Mouse (Mus musculus) limb, embryonic 15.5 days (tissue): ENCODE measurements around the gene Kidins220. TPM values are rescaled to one million over a fixed set of nuclear protein-coding genes. Genes with fewer than 3 reads are reported as not detected.

Source experiments
- ATAC-seq: fragments of 200-750 bp; cut with Nextera tagmentation; 2 replicates; pipeline ENCODE4 v1.8.0; 2017; ENCODE audit warnings: low read depth, moderate TSS enrichment; ENCODE audit not compliant: insufficient number of reproducible peaks, low FRiP score, low TSS enrichment
- H3K27ac ChIP-seq: fragments of 300-500 bp; sonication (generic); 2 replicates; pipeline ENCODE4 v1.5.1; 2015; ENCODE audit warnings: moderate library complexity, mild to moderate bottlenecking, inconsistent platforms
- H3K27me3 ChIP-seq: fragments of 300-500 bp; sonication (generic); 2 replicates; pipeline ENCODE4 v1.6.1; 2015; ENCODE audit warnings: inconsistent platforms
- H3K36me3 ChIP-seq: fragments of 300-500 bp; sonication (generic); 2 replicates; pipeline ENCODE4 v1.6.1; 2015; ENCODE audit warnings: inconsistent platforms
- H3K4me1 ChIP-seq: fragments of 300-500 bp; sonication (generic); 2 replicates; pipeline ENCODE4 v1.6.1; 2015; ENCODE audit warnings: inconsistent platforms
- H3K4me2 ChIP-seq: fragments of 300-500 bp; sonication (generic); 2 replicates; pipeline ENCODE4 v1.6.1; 2015; ENCODE audit warnings: mild to moderate bottlenecking, inconsistent platforms
- H3K4me3 ChIP-seq: fragments of 300-500 bp; sonication (generic); 2 replicates; pipeline ENCODE4 v1.5.1; 2015; ENCODE audit warnings: mild to moderate bottlenecking, inconsistent platforms
- H3K9ac ChIP-seq: fragments of 300-500 bp; sonication (generic); 2 replicates; pipeline ENCODE4 v1.6.1; 2015; ENCODE audit warnings: inconsistent platforms
- H3K9me3 ChIP-seq: fragments of 300-500 bp; sonication (generic); 2 replicates; pipeline ENCODE4 v1.6.1; 2016; ENCODE audit warnings: inconsistent platforms
- WGBS: fragments of 180-500 bp; shearing (Covaris S2); methylation state at CpG from one replicate; pipeline ENCODE4 v1.1.7; 2015; 5-methylcytosine and 5-hydroxymethylcytosine counted together
- polyA plus RNA-seq: library from polyadenylated mRNA; unstranded; fragments of >200 nt; fragmentation: Nextera tagmentation; extraction: Ambion mirVana; gene quantifications from 2 replicates; pipeline ENCODE4 v1.2.1, GENCODE M21; 2015

Kidins220 gene
- polyA plus RNA-seq = 24.4 and 26.0 TPM in 2 replicates

DNA sequence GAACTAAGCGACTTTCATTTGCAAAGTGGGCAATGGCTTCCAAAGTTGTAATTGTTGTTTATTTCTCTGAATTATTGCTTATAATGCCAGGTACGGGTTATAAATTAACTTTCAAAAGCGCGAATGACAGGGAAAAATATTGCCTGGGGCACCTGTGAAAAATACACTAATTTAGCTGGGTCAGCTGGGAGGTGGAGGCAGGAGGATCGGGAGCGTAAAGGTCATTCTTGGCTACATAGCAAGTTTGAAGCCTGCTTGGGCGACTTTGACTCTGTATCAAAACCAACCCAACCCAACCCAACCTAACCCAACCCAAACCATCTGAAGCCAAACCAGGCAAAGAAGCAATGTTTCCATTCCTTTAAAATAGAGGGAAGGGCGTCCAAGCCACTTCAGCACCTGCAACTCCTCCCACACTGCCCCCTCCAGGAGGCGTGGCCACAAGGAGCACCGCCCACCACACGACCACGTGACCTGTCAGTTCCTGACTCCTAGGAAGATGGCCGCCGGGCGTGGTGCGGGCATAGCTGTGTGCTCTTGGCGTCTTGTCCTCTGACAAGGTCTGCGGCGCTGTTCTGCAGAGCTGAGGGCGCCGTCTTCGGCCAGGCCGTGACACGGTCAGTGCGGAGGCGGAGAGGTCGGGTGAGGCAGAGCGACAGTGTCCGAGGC lies at the start of gene Kidins220:
Kidins220 (plus strand) TSS at position 480 of the 669 bp plus-strand sequence.
- Histone ChIP-seq H3K27ac (peak within 1 kb of the TSS; percentile 91), H3K27me3 (no peaks in the 10 kb centered on the region), H3K4me3 (peak within 1 kb of the TSS; percentile 91), H3K4me1 (peaks cover 7% of the 10 kb centered on the region), H3K9me3 (no peaks in the 10 kb centered on the region), H3K9ac (peak within 1 kb of the TSS; percentile 61), H3K4me2 (peak within 1 kb of the TSS; percentile 59), H3K36me3 (no peaks in the 10 kb centered on the region)
- WGBS = 13% methylated on average over 29 of the region's 29 CpGs
- peak; percentile 87 for ATAC-seq

DNA sequence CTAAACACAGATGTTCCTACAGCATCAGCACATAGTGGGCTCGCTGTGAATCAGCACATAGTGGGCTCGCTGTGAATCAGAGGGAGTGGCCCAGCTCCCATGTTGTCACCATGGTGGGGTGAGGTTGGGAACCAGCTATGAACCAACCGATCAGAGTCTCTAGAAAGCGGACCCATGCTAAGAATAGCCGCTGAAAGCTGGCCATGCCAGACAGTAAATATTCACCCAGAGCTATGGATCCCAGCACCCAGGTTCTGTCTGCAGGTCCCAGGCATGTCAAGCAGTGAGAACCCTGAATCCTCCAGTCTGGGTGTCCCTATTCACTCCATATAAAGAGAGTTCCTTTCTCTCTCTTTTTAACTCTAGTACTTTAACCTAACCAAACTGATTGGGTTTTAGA lies 49.4 kb upstream of the Kidins220 start:
- no peaks in the 10 kb centered on the region for H3K27me3 ChIP-seq
- H3K9me3 ChIP-seq = no peaks in the 10 kb centered on the region
- ATAC-seq = no peak
- 85% methylated on average over 5 of the region's 5 CpGs for WGBS
- no peaks in the 10 kb centered on the region for H3K36me3 ChIP-seq
- no peak overlapping the region for H3K4me2 ChIP-seq
- peaks cover 19% of the 10 kb centered on the region for H3K4me1 ChIP-seq
- no peak overlapping the region for H3K27ac ChIP-seq
- no peak overlapping the region for H3K4me3 ChIP-seq
- H3K9ac ChIP-seq = no peak overlapping the region

DNA sequence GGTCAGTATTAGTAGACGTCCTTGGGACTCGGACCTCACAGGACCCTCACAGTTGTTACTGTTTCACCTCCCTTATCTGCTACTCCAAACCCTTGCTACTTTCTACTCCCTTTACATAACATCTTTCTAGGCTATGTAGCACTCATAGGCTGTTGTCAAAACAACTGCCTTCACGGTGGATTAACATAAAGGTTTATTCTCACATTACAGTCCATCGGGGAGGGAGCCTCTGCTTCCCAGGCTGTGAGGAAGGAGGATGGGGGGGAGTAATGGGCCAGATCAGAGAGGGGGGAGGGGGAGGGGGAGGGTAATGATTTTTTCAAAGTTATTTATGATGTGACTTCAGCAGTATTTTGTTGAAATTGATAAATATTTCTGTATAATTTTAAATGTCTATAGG lies 49.0 kb upstream of the Kidins220 start:
- H3K9ac ChIP-seq = no peak overlapping the region
- H3K36me3 ChIP-seq = no peaks in the 10 kb centered on the region
- H3K4me1 ChIP-seq = peaks cover 19% of the 10 kb centered on the region
- H3K27me3 ChIP-seq = no peaks in the 10 kb centered on the region
- no peaks in the 10 kb centered on the region for H3K9me3 ChIP-seq
- no peak overlapping the region for H3K27ac ChIP-seq
- H3K4me2 ChIP-seq = no peak overlapping the region
- H3K4me3 ChIP-seq = no peak overlapping the region
- 53% methylated on average over 4 of the region's 4 CpGs for WGBS
- no peak for ATAC-seq

DNA sequence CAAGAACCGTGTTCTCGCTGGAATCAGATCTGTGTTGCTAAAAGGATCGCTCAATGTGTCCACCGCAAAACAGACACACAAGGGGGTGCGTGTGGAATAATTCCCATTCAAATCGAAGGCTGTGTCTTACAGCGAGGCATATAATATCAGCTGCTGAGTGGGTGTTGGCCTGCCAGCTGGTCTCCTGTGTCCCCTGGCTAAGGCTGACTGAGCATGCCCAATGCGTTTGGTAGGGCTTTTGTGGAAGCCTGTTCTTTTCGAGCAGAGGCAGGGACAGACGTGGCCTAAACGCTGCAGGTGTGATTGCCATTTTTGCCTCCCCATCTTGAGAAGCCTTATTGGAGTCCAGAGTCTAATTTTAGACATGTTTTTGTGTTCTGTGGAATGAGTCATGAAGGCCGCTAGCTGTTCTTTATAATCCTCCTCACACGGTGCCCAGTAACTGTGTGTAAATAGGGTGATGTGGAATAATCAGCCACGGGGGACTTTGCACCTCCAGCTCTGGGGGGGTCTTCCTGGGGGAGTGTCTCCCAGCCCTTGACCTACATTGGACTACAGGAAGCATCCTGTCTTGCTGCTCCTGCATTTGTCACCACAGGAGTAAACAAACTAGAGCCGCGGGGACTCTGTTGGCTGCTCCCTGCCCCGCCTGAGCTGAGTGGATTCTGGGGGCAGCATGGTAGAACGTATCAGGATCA lies 46.5 kb upstream of the Kidins220 start:
- H3K4me2 ChIP-seq = no peak overlapping the region
- H3K9ac ChIP-seq = no peak overlapping the region
- no peaks in the 10 kb centered on the region for H3K27me3 ChIP-seq
- H3K4me1 ChIP-seq = peaks cover 19% of the 10 kb centered on the region
- H3K9me3 ChIP-seq = no peaks in the 10 kb centered on the region
- no peak overlapping the region for H3K4me3 ChIP-seq
- no peak; the same call in 1 of the 2 replicates for ATAC-seq
- no peak overlapping the region for H3K27ac ChIP-seq
- H3K36me3 ChIP-seq = peaks cover 4% of the 10 kb centered on the region; the same call in 1 of the 2 replicates
- WGBS = 59% methylated on average over 18 of the region's 18 CpGs

DNA sequence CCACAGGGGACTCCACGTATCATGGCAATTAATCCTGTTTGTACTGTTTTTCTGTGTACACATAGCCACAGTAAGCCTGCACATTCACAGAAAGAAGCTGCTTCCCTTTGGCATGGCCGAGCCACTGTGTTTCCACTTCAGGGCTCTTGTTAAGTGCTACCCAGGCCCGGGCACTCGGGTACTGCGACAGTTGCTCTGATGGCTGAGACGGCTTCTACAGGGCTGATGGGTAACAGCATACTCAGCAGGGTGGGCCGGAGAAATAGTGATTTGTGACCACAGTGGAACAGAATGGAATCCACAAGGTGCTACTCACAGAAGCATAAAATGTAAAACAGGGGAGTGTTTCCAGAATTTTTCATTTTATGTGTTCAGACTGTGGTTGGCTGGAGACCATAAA lies 45.7 kb upstream of the Kidins220 start:
- H3K36me3 ChIP-seq = peaks cover 4% of the 10 kb centered on the region; the same call in 1 of the 2 replicates
- no peak overlapping the region for H3K9ac ChIP-seq
- peaks cover 21% of the 10 kb centered on the region for H3K4me1 ChIP-seq
- 64% methylated on average over 7 of the region's 7 CpGs for WGBS
- H3K27ac ChIP-seq = no peak overlapping the region
- H3K9me3 ChIP-seq = no peaks in the 10 kb centered on the region
- ATAC-seq = no peak
- H3K4me3 ChIP-seq = no peak overlapping the region
- H3K4me2 ChIP-seq = no peak overlapping the region
- H3K27me3 ChIP-seq = no peaks in the 10 kb centered on the region

DNA sequence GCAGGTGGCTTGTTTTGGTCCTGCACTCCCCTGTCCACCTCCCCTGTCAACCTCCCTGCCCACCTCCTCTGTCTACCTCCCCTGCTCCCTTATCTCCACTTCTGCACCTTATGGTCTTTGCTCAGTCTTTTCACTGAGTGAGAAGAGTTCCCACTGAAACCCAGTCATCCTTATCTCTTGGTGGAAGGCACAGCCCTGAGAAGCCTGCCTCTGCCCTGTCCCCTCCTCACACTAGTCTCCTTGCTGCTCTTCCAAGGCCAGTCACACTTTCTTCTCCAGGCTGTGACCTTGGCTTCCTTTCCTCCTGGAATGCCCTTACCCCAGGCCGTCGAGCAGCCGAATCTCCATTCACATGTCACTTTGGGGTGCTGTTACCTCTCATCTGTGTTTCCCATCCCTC lies 44.0 kb upstream of the Kidins220 start:
- Histone ChIP-seq H3K27ac (no peak overlapping the region), H3K4me1 (peaks cover 22% of the 10 kb centered on the region), H3K36me3 (peaks cover 10% of the 10 kb centered on the region; the same call in 1 of the 2 replicates), H3K4me2 (no peak overlapping the region), H3K9ac (no peak overlapping the region), H3K4me3 (no peak overlapping the region), H3K9me3 (no peaks in the 10 kb centered on the region), H3K27me3 (no peaks in the 10 kb centered on the region)
- 78% methylated on average over 3 of the region's 3 CpGs for WGBS
- ATAC-seq = no peak

DNA sequence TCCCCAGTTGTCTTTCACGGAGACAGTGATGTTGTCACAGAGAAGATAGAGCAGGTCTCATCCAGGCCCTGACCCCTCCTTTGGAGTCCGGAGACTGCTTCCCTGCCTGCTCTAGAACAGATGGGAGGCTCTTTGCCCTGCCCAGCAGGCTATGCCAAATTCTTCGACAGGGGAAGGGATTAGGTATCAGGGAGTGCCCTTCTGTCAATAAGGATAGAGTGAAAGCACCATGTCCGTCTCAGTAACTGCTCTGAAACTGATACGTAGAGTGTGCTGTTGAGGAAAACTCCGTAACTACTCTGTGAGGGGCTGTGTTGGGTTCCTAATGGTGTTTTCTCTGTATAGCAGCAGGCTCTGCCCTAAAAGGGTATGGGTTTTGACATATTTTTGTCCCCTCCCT lies 42.6 kb upstream of the Kidins220 start:
- WGBS = 71% methylated on average over 6 of the region's 6 CpGs
- peaks cover 22% of the 10 kb centered on the region for H3K4me1 ChIP-seq
- no peak overlapping the region for H3K27ac ChIP-seq
- H3K4me3 ChIP-seq = no peak overlapping the region
- no peak overlapping the region for H3K9ac ChIP-seq
- H3K9me3 ChIP-seq = no peaks in the 10 kb centered on the region
- H3K27me3 ChIP-seq = no peaks in the 10 kb centered on the region
- ATAC-seq = no peak
- peaks cover 12% of the 10 kb centered on the region; the same call in 1 of the 2 replicates for H3K36me3 ChIP-seq
- H3K4me2 ChIP-seq = no peak overlapping the region

DNA sequence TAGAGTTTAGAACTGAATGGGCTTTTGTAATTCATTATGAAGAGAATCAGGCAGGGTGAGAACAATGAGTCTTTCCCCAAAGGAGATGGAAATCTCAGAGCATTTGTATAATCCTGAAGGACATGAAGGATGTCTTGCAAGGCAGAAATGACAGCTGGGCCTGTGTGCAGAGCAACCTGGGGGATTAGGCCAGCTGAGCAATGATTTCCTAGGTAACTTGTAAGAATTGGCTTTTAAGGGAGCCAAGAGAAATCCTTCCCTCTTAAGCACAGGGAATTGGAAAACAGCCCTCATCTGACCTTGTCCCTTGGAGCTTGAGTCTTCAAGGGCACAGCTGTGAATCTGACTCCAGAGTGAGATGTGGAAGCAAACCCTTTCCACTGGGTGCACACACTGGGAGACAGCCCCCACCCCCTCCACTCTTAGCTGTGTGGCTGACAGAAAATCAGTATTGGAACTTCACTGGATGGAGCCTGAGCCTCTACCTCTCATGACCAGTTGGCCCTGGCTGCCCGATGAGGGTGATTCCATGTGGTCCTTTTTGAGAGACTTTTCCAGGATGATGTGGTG lies 41.4 kb upstream of the Kidins220 start:
- Histone ChIP-seq H3K27ac (no peak overlapping the region), H3K9me3 (no peaks in the 10 kb centered on the region), H3K36me3 (peaks cover 12% of the 10 kb centered on the region; the same call in 1 of the 2 replicates), H3K27me3 (no peaks in the 10 kb centered on the region), H3K9ac (no peak overlapping the region), H3K4me2 (no peak overlapping the region), H3K4me3 (no peak overlapping the region), H3K4me1 (peaks cover 13% of the 10 kb centered on the region)
- no peak for ATAC-seq
- WGBS = 89% methylated on average over 1 of the region's 1 CpGs

DNA sequence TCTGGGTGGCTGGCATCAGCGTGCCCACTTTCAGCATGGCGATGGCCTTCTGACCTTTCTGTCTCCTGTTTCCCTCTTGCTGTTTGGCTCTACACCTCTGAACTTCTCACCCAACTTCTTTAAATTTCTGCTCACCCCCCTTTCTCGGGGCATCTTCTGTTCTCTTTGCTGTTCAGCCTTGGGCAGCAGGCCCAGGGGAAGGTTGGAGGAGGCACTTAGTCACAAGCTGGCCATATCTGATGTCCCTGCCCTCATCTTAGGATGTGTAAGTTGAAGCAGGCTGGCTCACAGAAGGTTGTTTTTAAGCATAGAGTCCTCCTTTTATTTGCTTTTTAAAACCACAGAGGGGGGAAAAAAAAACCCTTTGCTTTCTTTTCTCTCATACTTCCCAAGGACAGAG lies 40.7 kb upstream of the Kidins220 start:
- no peaks in the 10 kb centered on the region for H3K9me3 ChIP-seq
- no peak overlapping the region for H3K4me2 ChIP-seq
- no peaks in the 10 kb centered on the region for H3K27me3 ChIP-seq
- no peak overlapping the region for H3K27ac ChIP-seq
- H3K36me3 ChIP-seq = peaks cover 12% of the 10 kb centered on the region; the same call in 1 of the 2 replicates
- ATAC-seq = no peak
- H3K9ac ChIP-seq = no peak overlapping the region
- peaks cover 6% of the 10 kb centered on the region for H3K4me1 ChIP-seq
- WGBS = 88% methylated on average over 3 of the region's 3 CpGs
- no peak overlapping the region for H3K4me3 ChIP-seq

DNA sequence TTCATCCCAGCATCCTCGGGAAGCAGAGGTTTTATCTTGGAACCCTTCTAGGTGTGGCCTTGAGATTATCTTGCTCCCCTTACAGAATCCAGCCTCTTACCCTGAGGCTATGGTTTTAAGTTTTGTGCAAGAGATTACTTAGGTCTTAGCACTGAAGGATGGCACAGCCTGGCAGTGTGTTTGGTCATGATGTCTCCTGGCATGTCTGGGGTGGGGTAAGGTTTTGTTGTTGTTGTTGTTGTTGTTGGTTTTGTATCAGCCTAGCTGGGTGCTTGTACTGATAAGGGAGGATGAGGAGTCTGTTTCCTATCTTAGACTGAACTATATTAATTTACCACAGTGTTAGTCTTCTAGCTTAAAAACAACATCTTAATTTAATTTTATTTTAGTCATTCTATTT lies 38.4 kb upstream of the Kidins220 start:
- Histone ChIP-seq H3K4me2 (no peak overlapping the region), H3K36me3 (peaks cover 30% of the 10 kb centered on the region), H3K9me3 (no peaks in the 10 kb centered on the region), H3K4me3 (no peak overlapping the region), H3K4me1 (peaks cover 3% of the 10 kb centered on the region; the same call in 1 of the 2 replicates), H3K27ac (no peak overlapping the region), H3K9ac (no peak overlapping the region), H3K27me3 (no peaks in the 10 kb centered on the region)
- WGBS = 67% methylated on average over 1 of the region's 1 CpGs
- no peak for ATAC-seq

DNA sequence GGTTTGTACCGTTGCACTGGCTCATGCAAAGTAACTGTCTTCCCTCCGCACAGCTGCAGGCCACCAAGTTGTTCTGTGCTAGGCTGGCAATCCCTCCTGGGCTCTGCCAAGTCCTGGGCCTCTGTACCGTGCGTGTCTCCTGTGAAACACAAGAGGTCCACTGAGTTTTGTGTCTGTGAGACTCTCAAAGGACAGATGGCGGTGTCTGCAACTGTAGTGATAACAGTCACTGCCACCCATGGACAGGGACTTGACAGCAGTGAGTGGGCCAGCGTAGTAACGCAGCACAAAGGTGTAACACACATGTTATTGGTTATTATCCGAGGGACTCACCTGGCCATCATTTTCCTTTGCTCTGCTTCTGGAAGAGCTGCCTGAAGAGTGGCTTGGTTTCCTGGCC lies 35.4 kb upstream of the Kidins220 start:
- ATAC-seq = no peak
- Histone ChIP-seq H3K9ac (no peak overlapping the region), H3K4me2 (no peak overlapping the region), H3K4me3 (no peak overlapping the region), H3K4me1 (no peaks in the 10 kb centered on the region), H3K36me3 (peaks cover 44% of the 10 kb centered on the region), H3K27me3 (no peaks in the 10 kb centered on the region), H3K27ac (no peak overlapping the region), H3K9me3 (no peaks in the 10 kb centered on the region)
- 88% methylated on average over 8 of the region's 8 CpGs for WGBS

DNA sequence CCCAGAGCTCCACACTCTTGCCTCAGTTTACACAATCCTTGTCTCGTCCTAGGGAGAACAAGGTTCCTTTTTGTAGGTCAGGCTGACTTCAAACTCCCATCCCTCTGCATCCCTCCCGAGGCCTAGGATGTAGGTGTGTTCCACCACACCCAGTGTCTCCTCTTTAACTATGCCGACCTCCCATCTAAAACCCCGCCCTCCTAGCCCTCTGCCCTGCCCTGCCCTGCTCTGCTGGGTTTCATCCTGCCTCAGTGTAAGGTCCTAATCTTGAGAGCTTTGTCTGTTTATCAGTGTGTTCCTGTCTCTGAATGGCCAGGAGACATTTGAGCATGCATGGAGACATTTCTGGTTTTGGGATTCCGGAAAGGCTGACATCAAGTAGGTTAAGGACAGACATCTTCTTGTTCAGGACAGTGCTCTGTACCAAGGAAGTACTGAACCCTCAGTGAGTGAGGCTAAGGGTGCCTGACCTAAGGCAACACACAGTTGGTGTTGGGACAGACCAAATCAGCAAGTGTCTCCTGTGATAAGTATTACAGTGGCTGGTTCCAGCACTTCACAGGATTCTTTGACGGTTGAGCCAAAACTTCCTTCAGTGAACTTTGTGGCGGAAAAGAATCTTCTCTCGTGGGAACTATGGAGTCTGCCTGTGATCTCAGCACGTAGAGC lies 32.0 kb upstream of the Kidins220 start:
- H3K36me3 ChIP-seq = peaks cover 48% of the 10 kb centered on the region
- no peak overlapping the region for H3K27ac ChIP-seq
- no peak overlapping the region for H3K4me2 ChIP-seq
- no peaks in the 10 kb centered on the region for H3K9me3 ChIP-seq
- no peak overlapping the region for H3K9ac ChIP-seq
- no peaks in the 10 kb centered on the region for H3K4me1 ChIP-seq
- H3K4me3 ChIP-seq = no peak overlapping the region
- WGBS = 75% methylated on average over 9 of the region's 9 CpGs
- no peaks in the 10 kb centered on the region for H3K27me3 ChIP-seq
- no peak for ATAC-seq
